Mouse (Mus musculus) large intestine, adult 2 months (tissue): ENCODE data around the gene Xcr1. TPM values are rescaled to one million over a fixed set of nuclear protein-coding genes. Genes with fewer than 3 reads are reported as not detected.
A peak's percentile ranks its signal among the peaks of the same experiment; 100 is the strongest.

Source experiments
- DNase-seq: peaks from one replicate; pipeline ENCODE4 v3.0.0-alpha.2; 2012; ENCODE audit warnings: low read depth, low spot score
- WGBS: fragments of 180-500 bp; shearing (Covaris S2); methylation state at CpG from one replicate; pipeline ENCODE4 v1.1.7; 2018; 5-methylcytosine and 5-hydroxymethylcytosine counted together
- polyA plus RNA-seq: library from polyadenylated mRNA; depleted of rRNA; stranded (reverse); fragments of >200 nt; gene quantifications from 2 replicates; pipeline ENCODE4 v1.2.3, GENCODE M21; 2012; rRNA removed

Gene Xcr1
- 0.30 and 0.64 TPM in 2 replicates for polyA plus RNA-seq

GRCm38 (mm10) chr9:123861929-123862328 is at the start of gene Xcr1:
Xcr1 (minus strand) TSS chr9:123862029.
- DNase-seq = no peak
- 74% methylated on average over 9 of the region's 9 CpGs for WGBS

DNA sequence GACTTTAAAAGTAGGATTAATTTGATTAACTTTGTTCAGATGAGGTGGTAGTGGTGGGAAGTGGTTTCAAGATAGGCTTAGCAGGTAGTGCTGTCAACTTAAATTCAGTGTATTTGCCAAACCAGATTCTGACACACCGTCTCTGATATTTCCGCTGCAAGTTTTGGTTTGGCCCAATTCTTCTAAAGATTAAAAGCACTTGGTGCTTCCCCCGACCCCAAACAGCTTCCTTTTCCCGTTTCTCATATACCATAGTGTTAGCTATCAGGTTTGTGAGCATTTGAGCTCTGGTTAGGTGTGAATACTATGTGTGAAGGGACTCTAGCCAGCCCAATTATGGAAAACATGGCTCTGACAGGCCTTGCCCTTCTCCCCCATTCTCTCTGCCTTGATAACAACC is 10.2 kb upstream of the Xcr1 start:
- WGBS = 62% methylated on average over 4 of the region's 4 CpGs
- no peak for DNase-seq

- 43% methylated on average over 6 of the region's 6 CpGs for WGBS
- DNase-seq = no peak
These were observed 7.4 kb upstream of the Xcr1 start for GRCm38 (mm10) chr9:123869167-123869784.

DNA sequence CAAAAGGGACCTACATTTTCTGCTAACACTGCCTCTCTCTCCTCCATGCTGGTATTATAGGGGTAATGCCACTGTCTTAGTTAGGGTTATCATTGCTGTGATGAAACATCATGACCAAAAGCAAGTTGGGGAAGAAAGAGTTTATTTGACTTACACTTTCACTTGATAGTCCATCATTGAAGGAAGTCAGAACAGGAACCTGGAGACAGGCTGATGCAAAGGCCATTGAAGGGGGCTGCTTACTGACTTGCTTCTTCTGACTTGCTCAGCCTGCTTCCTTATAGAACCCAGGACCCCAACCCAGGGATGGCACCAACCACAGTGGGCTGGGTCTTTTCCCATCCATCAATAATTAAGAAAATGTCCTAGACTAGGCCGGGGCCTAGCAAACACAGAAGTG is 1.8 kb upstream of the Xcr1 start:
- 97% methylated on average over 1 of the region's 1 CpGs for WGBS
- no peak for DNase-seq

- 84% methylated on average over 1 of the region's 1 CpGs for WGBS
- DNase-seq = no peak
These were observed 1.2 kb upstream of the Xcr1 start for GRCm38 (mm10) chr9:123862895-123863616.

- DNase-seq = no peak
- WGBS = 69% methylated on average over 2 of the region's 2 CpGs
These were observed 5.0 kb downstream of the Xcr1 start for GRCm38 (mm10) chr9:123856836-123857235.

GRCm38 (mm10) chr9:123852449-123853390 is 9.1 kb downstream of the Xcr1 start:
- DNase-seq = no peak
- WGBS = 55% methylated on average over 5 of the region's 5 CpGs

- under 1% methylated on average over 47 of the region's 47 CpGs for WGBS
- DNase-seq = peak; percentile 96
These were observed 9.9 kb downstream of the Xcr1 start, which contains the start of gene Fyco1 for GRCm38 (mm10) chr9:123851713-123852448. Fyco1 (minus strand) TSS chr9:123851899.

DNA sequence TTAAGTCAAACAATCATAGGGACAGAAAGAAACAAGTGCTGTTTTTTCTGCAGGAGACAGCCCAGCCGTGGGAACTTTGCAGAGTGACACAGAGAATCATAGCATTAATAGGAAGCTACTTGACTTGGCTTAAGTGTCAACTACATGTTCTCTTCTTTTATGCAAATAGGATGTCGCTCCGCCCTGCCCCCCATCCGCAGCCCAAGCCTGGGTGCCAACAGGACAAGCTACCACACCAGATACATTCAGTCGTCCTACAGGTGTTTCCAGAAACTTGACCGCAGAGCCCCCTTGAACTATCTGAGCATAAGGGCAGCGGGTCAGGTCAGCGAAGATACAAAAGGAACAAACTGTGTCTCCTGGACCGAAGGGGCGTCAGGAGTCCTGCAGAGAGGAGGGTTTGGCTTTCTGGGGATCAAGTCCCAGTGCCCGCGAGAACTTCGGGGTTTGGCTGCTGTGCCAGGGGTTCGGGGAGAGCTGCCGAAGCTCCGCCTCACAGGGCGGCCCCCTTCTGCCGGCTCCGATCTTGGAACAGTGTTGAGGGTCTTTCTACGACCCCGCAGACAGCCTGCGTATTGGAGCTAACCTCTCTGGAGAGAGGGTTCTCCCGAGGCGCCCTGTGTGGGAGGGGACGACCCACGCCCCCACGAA is 10.6 kb downstream of the Xcr1 start:
- under 1% methylated on average over 27 of the region's 27 CpGs for WGBS
- DNase-seq = peak; percentile 31

DNA sequence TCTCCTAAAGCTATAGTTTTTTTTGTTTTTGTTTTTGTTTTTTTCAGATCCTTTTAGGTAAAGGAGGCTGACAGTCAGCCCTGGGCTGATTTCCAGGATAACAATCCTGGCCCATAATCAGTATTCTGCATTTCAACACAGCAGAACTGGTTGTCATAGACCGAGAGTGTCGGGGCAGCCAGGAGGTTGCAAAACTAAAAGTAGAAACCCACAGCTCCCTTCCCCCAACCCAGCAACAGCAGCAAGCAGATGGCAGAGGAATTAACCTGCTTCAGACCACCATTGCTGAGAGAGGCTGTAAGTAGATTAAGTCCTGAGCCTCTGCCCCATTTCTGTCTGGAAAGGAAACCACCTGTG is 11.1 kb downstream of the Xcr1 start:
- 3% methylated on average over 2 of the region's 2 CpGs for WGBS

DNA sequence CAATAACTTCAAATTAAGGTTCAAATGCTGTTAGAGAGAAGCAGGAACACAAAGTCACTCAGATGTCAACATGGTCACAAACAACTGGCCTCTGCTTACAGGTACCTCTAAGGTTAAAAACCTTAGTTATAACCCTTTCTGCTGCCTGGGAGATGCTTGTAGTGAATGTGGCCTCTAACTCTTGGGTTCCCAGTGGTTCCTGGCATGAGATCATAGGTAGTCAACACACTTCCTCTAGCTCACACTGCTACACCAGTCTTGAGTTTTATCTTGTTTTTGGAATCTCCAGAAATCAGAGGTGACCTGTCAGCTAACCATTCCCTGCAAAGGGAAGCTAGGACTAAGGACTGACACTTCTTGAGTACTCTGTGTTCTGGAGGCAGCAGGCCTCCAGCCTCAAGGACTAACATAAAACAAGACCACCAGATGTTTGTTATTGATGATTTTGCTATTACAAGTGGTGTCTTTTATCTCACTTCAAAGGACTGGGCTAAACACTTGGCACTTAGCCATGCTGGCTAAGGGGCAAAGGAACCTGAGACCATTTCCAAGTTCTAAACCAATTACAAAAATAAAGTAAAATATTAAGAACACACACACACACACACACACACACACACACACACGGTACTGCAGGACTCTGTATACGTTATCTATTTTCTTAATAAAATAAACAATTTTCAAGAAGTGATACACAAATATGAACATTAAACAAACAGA is 11.7 kb downstream of the Xcr1 start:
- 36% methylated on average over 2 of the region's 2 CpGs for WGBS
- DNase-seq = no peak

More for the DNA sequence above, 11.1 kb downstream of the Xcr1 start:
- no peak for DNase-seq

DNA sequence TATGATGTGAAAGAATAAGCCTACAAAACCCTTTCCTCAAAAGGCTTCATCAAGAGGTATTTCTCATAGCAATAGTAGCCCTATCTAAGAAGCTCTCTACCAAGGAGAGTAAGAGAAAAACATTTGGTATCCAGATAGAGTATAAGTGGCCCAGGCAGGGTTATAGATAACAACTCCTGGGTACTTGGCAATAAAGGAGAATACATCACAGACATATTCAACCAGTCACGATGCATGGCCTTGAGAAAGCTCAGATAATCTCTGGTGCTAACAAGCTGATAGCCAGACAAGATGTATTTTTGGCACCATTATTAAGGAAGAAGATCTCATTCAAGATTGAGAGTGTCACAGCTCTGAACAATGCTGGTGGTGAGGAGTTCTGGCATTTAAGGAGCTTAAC is 15.3 kb downstream of the Xcr1 start:
- 79% methylated on average over 1 of the region's 1 CpGs for WGBS
- no peak for DNase-seq

DNA sequence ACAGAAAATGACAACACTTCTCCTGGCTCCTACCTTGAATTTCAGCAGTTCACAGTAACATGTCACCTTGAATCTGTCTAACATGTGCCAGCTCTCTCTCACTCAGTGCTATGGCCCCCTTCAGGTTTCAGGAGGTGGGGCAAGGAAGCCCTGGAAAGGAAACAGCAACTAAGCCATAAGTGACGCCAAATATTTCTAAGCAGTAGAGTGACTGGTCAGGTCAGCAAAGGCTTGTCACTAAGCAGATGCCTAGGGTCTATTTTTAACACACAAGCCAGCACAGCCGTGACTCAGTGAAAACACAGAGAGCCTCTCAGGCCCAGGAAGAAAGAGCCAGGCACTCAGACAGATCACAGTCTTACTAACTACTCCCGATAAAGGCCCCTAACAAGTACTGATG is 16.7 kb downstream of the Xcr1 start:
- DNase-seq = no peak
- WGBS = 55% methylated on average over 3 of the region's 3 CpGs

GRCm38 (mm10) chr9:123844468-123844867 is 17.4 kb downstream of the Xcr1 start:
- WGBS = 82% methylated on average over 3 of the region's 3 CpGs

DNA sequence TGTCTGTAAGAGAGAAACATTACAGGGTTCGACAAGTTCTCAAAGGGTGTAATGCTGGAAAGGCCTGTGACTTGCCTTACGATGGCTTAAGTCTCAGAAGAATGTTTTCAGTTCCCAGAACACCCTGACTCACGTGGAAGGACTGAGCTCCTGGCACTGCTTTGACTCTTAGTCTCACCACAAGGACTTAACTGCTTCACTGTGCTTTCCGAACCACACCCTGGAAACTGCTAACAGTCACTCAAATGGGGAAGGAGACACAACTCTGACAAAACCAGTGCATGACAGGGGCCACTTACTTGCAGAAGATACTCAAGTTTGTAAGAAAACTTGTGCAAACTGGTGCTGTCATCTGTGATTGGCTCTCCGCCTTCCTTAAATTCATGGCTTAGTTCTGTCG is 21.6 kb downstream of the Xcr1 start:
- DNase-seq = no peak
- WGBS = 88% methylated on average over 6 of the region's 6 CpGs

More at GRCm38 (mm10) chr9:123844468-123844867, 17.4 kb downstream of the Xcr1 start:
- DNase-seq = no peak

GRCm38 (mm10) chr9:123835851-123836250 is 26.0 kb downstream of the Xcr1 start:
- no peak for DNase-seq
- WGBS = 95% methylated on average over 3 of the region's 3 CpGs

GRCm38 (mm10) chr9:123828916-123829315 is 32.9 kb downstream of the Xcr1 start:
- WGBS = 97% methylated on average over 4 of the region's 4 CpGs

GRCm38 (mm10) chr9:123826631-123827030 is 35.2 kb downstream of the Xcr1 start:
- DNase-seq = no peak
- 55% methylated on average over 3 of the region's 3 CpGs for WGBS

More at GRCm38 (mm10) chr9:123828916-123829315, 32.9 kb downstream of the Xcr1 start:
- DNase-seq = no peak
